Mouse (Mus musculus): ENCODE measurements around the gene Pofut1. TPM values are rescaled to one million over a fixed set of nuclear protein-coding genes. Genes with fewer than 3 reads are reported as not detected.
A peak's percentile ranks its signal among the peaks of the same experiment; 100 is the strongest.

Pofut1 gene
- polyA plus RNA-seq (2014; fragmentation: Nextera tagmentation; extraction: Ambion mirVana) = 12.9 and 13.4 TPM in 2 replicates

GRCm38 (mm10) chr2:153241250-153242014 is at the start of gene Pofut1, which contains the start of gene Plagl2:
Gene Pofut1, plus strand, starts transcription at chr2:153241533.
Gene Plagl2, minus strand, starts transcription at chr2:153241426.
- H3K4me2 ChIP-seq (replicated peaks; ENCODE audit: low read depth, low read length) = peak within 1 kb of the TSS; percentile 81
- under 1% methylated on average over 57 of the region's 72 CpGs for WGBS
- ATAC-seq (ENCODE audit: insufficient number of reproducible peaks, insufficient read depth, low FRiP score, low read depth) = peak; percentile 95
- H3K36me3 ChIP-seq (ENCODE audit: control insufficient read depth, insufficient read depth, low read length) = peaks cover 19% of the 10 kb centered on the region; the same call in 1 of the 2 replicates
- H3K27ac ChIP-seq (ENCODE audit: low read length) = peak within 1 kb of the TSS; percentile 95
- no peaks in the 10 kb centered on the region for H3K9me3 ChIP-seq (ENCODE audit: control insufficient read depth, low read depth, low read length)
- H3K4me1 ChIP-seq (ENCODE audit: control insufficient read depth, insufficient read depth, low read length) = peaks cover 20% of the 10 kb centered on the region
- H3K27me3 ChIP-seq (ENCODE audit: control insufficient read depth, insufficient read depth, low read length) = no peaks in the 10 kb centered on the region
- peak within 1 kb of the TSS; percentile 98 for H3K9ac ChIP-seq (replicated peaks; ENCODE audit: low read depth, low read length)
- H3K4me3 ChIP-seq (ENCODE audit: low read depth, low read length) = peak within 1 kb of the TSS; percentile 94

- no peak overlapping the region for H3K9ac ChIP-seq (replicated peaks; ENCODE audit: low read depth, low read length)
- no peak for ATAC-seq (ENCODE audit: insufficient number of reproducible peaks, insufficient read depth, low FRiP score, low read depth)
- H3K9me3 ChIP-seq (ENCODE audit: control insufficient read depth, low read depth, low read length) = no peaks in the 10 kb centered on the region
- H3K27me3 ChIP-seq (ENCODE audit: control insufficient read depth, insufficient read depth, low read length) = no peaks in the 10 kb centered on the region
- WGBS = 96% methylated on average over 3 of the region's 3 CpGs
- H3K4me2 ChIP-seq (replicated peaks; ENCODE audit: low read depth, low read length) = no peak overlapping the region
- peaks cover 62% of the 10 kb centered on the region for H3K36me3 ChIP-seq (ENCODE audit: control insufficient read depth, insufficient read depth, low read length)
- no peak overlapping the region for H3K27ac ChIP-seq (ENCODE audit: low read length)
- no peaks in the 10 kb centered on the region for H3K4me1 ChIP-seq (ENCODE audit: control insufficient read depth, insufficient read depth, low read length)
- H3K4me3 ChIP-seq (ENCODE audit: low read depth, low read length) = no peak overlapping the region
Observed at GRCm38 (mm10) chr2:153194255-153194654, 47.1 kb upstream of the Pofut1 start.

- H3K4me2 ChIP-seq (replicated peaks; ENCODE audit: low read depth, low read length) = no peak overlapping the region
- no peaks in the 10 kb centered on the region for H3K4me1 ChIP-seq (ENCODE audit: control insufficient read depth, insufficient read depth, low read length)
- H3K27me3 ChIP-seq (ENCODE audit: control insufficient read depth, insufficient read depth, low read length) = no peaks in the 10 kb centered on the region
- H3K27ac ChIP-seq (ENCODE audit: low read length) = no peak overlapping the region
- H3K9ac ChIP-seq (replicated peaks; ENCODE audit: low read depth, low read length) = no peak overlapping the region
- 67% methylated on average over 5 of the region's 5 CpGs for WGBS
- no peak overlapping the region for H3K4me3 ChIP-seq (ENCODE audit: low read depth, low read length)
- ATAC-seq (ENCODE audit: insufficient number of reproducible peaks, insufficient read depth, low FRiP score, low read depth) = no peak
- no peaks in the 10 kb centered on the region for H3K9me3 ChIP-seq (ENCODE audit: control insufficient read depth, low read depth, low read length)
- H3K36me3 ChIP-seq (ENCODE audit: control insufficient read depth, insufficient read depth, low read length) = peaks cover 58% of the 10 kb centered on the region
Observed at GRCm38 (mm10) chr2:153198485-153198884, 42.8 kb upstream of the Pofut1 start.

GRCm38 (mm10) chr2:153199114-153199513 is 42.2 kb upstream of the Pofut1 start:
- no peaks in the 10 kb centered on the region for H3K4me1 ChIP-seq (ENCODE audit: control insufficient read depth, insufficient read depth, low read length)
- H3K27ac ChIP-seq (ENCODE audit: low read length) = no peak overlapping the region
- WGBS = 87% methylated on average over 2 of the region's 2 CpGs
- no peaks in the 10 kb centered on the region for H3K27me3 ChIP-seq (ENCODE audit: control insufficient read depth, insufficient read depth, low read length)
- H3K9ac ChIP-seq (replicated peaks; ENCODE audit: low read depth, low read length) = no peak overlapping the region
- no peaks in the 10 kb centered on the region for H3K9me3 ChIP-seq (ENCODE audit: control insufficient read depth, low read depth, low read length)
- H3K4me2 ChIP-seq (replicated peaks; ENCODE audit: low read depth, low read length) = no peak overlapping the region
- ATAC-seq (ENCODE audit: insufficient number of reproducible peaks, insufficient read depth, low FRiP score, low read depth) = no peak
- H3K36me3 ChIP-seq (ENCODE audit: control insufficient read depth, insufficient read depth, low read length) = peaks cover 59% of the 10 kb centered on the region
- H3K4me3 ChIP-seq (ENCODE audit: low read depth, low read length) = no peak overlapping the region

GRCm38 (mm10) chr2:153202766-153203165 is 38.6 kb upstream of the Pofut1 start:
- Histone ChIP-seq H3K9me3 (ENCODE audit: control insufficient read depth, low read depth, low read length) (no peaks in the 10 kb centered on the region), H3K4me2 (replicated peaks; ENCODE audit: low read depth, low read length) (no peak overlapping the region), H3K27ac (ENCODE audit: low read length) (no peak overlapping the region), H3K9ac (replicated peaks; ENCODE audit: low read depth, low read length) (no peak overlapping the region), H3K36me3 (ENCODE audit: control insufficient read depth, insufficient read depth, low read length) (peaks cover 54% of the 10 kb centered on the region), H3K4me1 (ENCODE audit: control insufficient read depth, insufficient read depth, low read length) (no peaks in the 10 kb centered on the region), H3K4me3 (ENCODE audit: low read depth, low read length) (no peak overlapping the region), H3K27me3 (ENCODE audit: control insufficient read depth, insufficient read depth, low read length) (no peaks in the 10 kb centered on the region)
- WGBS = 88% methylated on average over 1 of the region's 1 CpGs
- no peak for ATAC-seq (ENCODE audit: insufficient number of reproducible peaks, insufficient read depth, low FRiP score, low read depth)

- ATAC-seq (ENCODE audit: insufficient number of reproducible peaks, insufficient read depth, low FRiP score, low read depth) = no peak
- Histone ChIP-seq H3K9ac (replicated peaks; ENCODE audit: low read depth, low read length) (no peak overlapping the region), H3K4me1 (ENCODE audit: control insufficient read depth, insufficient read depth, low read length) (no peaks in the 10 kb centered on the region), H3K27me3 (ENCODE audit: control insufficient read depth, insufficient read depth, low read length) (no peaks in the 10 kb centered on the region), H3K9me3 (ENCODE audit: control insufficient read depth, low read depth, low read length) (no peaks in the 10 kb centered on the region), H3K4me3 (ENCODE audit: low read depth, low read length) (no peak overlapping the region), H3K4me2 (replicated peaks; ENCODE audit: low read depth, low read length) (no peak overlapping the region), H3K36me3 (ENCODE audit: control insufficient read depth, insufficient read depth, low read length) (peaks cover 50% of the 10 kb centered on the region), H3K27ac (ENCODE audit: low read length) (no peak overlapping the region)
- WGBS = 98% methylated on average over 2 of the region's 2 CpGs
Observed at GRCm38 (mm10) chr2:153208149-153208548, 33.2 kb upstream of the Pofut1 start.

- H3K9me3 ChIP-seq (ENCODE audit: control insufficient read depth, low read depth, low read length) = no peaks in the 10 kb centered on the region
- no peak overlapping the region for H3K4me3 ChIP-seq (ENCODE audit: low read depth, low read length)
- ATAC-seq (ENCODE audit: insufficient number of reproducible peaks, insufficient read depth, low FRiP score, low read depth) = no peak
- peaks cover 41% of the 10 kb centered on the region for H3K36me3 ChIP-seq (ENCODE audit: control insufficient read depth, insufficient read depth, low read length)
- WGBS = 92% methylated on average over 5 of the region's 5 CpGs
- no peaks in the 10 kb centered on the region for H3K4me1 ChIP-seq (ENCODE audit: control insufficient read depth, insufficient read depth, low read length)
- H3K27me3 ChIP-seq (ENCODE audit: control insufficient read depth, insufficient read depth, low read length) = no peaks in the 10 kb centered on the region
- no peak overlapping the region for H3K4me2 ChIP-seq (replicated peaks; ENCODE audit: low read depth, low read length)
- no peak overlapping the region for H3K27ac ChIP-seq (ENCODE audit: low read length)
- H3K9ac ChIP-seq (replicated peaks; ENCODE audit: low read depth, low read length) = no peak overlapping the region
Observed at GRCm38 (mm10) chr2:153209286-153209685, 32.0 kb upstream of the Pofut1 start.

- no peak for ATAC-seq (ENCODE audit: insufficient number of reproducible peaks, insufficient read depth, low FRiP score, low read depth)
- WGBS = 91% methylated on average over 5 of the region's 5 CpGs
- no peak overlapping the region for H3K27ac ChIP-seq (ENCODE audit: low read length)
- peaks cover 29% of the 10 kb centered on the region for H3K36me3 ChIP-seq (ENCODE audit: control insufficient read depth, insufficient read depth, low read length)
- no peak overlapping the region for H3K9ac ChIP-seq (replicated peaks; ENCODE audit: low read depth, low read length)
- H3K9me3 ChIP-seq (ENCODE audit: control insufficient read depth, low read depth, low read length) = no peaks in the 10 kb centered on the region
- no peaks in the 10 kb centered on the region for H3K27me3 ChIP-seq (ENCODE audit: control insufficient read depth, insufficient read depth, low read length)
- no peaks in the 10 kb centered on the region for H3K4me1 ChIP-seq (ENCODE audit: control insufficient read depth, insufficient read depth, low read length)
- no peak overlapping the region for H3K4me3 ChIP-seq (ENCODE audit: low read depth, low read length)
- H3K4me2 ChIP-seq (replicated peaks; ENCODE audit: low read depth, low read length) = no peak overlapping the region
Observed at GRCm38 (mm10) chr2:153211451-153211850, 29.9 kb upstream of the Pofut1 start.

All from stomach, embryonic 14.5 days (tissue).